Mouse (Mus musculus) embryonic facial prominence, embryonic 15.5 days (tissue): ENCODE measurements at regions not wholly inside any gene's neighbourhood (a gene's known extent, or its start where the extent isn't known, plus 50 kb on each side); places are given as distances from the start of the nearest gene placed in this dataset.

ENCODE experiments used
- ATAC-seq: fragments of 200-750 bp; cut with Nextera tagmentation; 2 replicates; pipeline ENCODE4 v1.8.0; 2017; ENCODE audit warnings: low read depth, moderate TSS enrichment; ENCODE audit not compliant: insufficient number of reproducible peaks, low FRiP score, low TSS enrichment
- H3K27ac ChIP-seq: fragments of 300-500 bp; sonication (generic); replicated peaks from 2 replicates; pipeline ENCODE4 v1.5.1; 2015; ENCODE audit warnings: mild to moderate bottlenecking, inconsistent platforms
- H3K27me3 ChIP-seq: fragments of 300-500 bp; sonication (generic); 2 replicates; pipeline ENCODE4 v1.6.1; 2015; ENCODE audit warnings: inconsistent platforms
- H3K36me3 ChIP-seq: fragments of 300-500 bp; sonication (generic); 2 replicates; pipeline ENCODE4 v1.6.1; 2015; ENCODE audit warnings: mild to moderate bottlenecking, inconsistent platforms
- H3K4me1 ChIP-seq: fragments of 300-500 bp; sonication (generic); 2 replicates; pipeline ENCODE4 v1.6.1; 2015; ENCODE audit warnings: inconsistent platforms
- H3K4me2 ChIP-seq: fragments of 300-500 bp; sonication (generic); replicated peaks from 2 replicates; pipeline ENCODE4 v1.6.1; 2015; ENCODE audit warnings: mild to moderate bottlenecking, inconsistent platforms
- H3K4me3 ChIP-seq: fragments of 300-500 bp; sonication (generic); replicated peaks from 2 replicates; pipeline ENCODE4 v1.5.1; 2015; ENCODE audit warnings: mild to moderate bottlenecking, inconsistent platforms
- H3K9ac ChIP-seq: fragments of 300-500 bp; sonication (generic); 2 replicates; pipeline ENCODE4 v1.6.1; 2015; ENCODE audit warnings: inconsistent platforms
- H3K9me3 ChIP-seq: fragments of 300-500 bp; sonication (generic); replicated peaks from 2 replicates; pipeline ENCODE4 v1.6.1; 2016; ENCODE audit warnings: inconsistent platforms
- WGBS: fragments of 180-500 bp; shearing (Covaris S2); methylation state at CpG from one replicate; pipeline ENCODE4 v1.1.7; 2015; 5-methylcytosine and 5-hydroxymethylcytosine counted together

- Histone ChIP-seq H3K4me1 (no peaks in the 10 kb centered on the region), H3K27me3 (no peaks in the 10 kb centered on the region), H3K4me2 (no peak overlapping the region), H3K27ac (no peak overlapping the region), H3K4me3 (no peak overlapping the region), H3K36me3 (no peaks in the 10 kb centered on the region), H3K9ac (no peak overlapping the region), H3K9me3 (no peaks in the 10 kb centered on the region)
- ATAC-seq = no peak
- 78% methylated on average over 4 of the region's 4 CpGs for WGBS
Measured at GRCm38 (mm10) chr8:86222228-86222627, 358.3 kb downstream of the Abcc12 start.

GRCm38 (mm10) chr8:86214399-86214798 lies 366.1 kb downstream of the Abcc12 start:
- H3K9ac ChIP-seq = no peak overlapping the region
- H3K4me1 ChIP-seq = no peaks in the 10 kb centered on the region
- no peak for ATAC-seq
- H3K4me3 ChIP-seq = no peak overlapping the region
- no peaks in the 10 kb centered on the region for H3K9me3 ChIP-seq
- H3K27ac ChIP-seq = no peak overlapping the region
- no peaks in the 10 kb centered on the region for H3K27me3 ChIP-seq
- WGBS = 92% methylated on average over 8 of the region's 8 CpGs
- H3K36me3 ChIP-seq = no peaks in the 10 kb centered on the region
- H3K4me2 ChIP-seq = no peak overlapping the region

GRCm38 (mm10) chr8:86212461-86212860 lies 368.0 kb downstream of the Abcc12 start:
- 89% methylated on average over 2 of the region's 2 CpGs for WGBS
- no peak overlapping the region for H3K4me2 ChIP-seq
- ATAC-seq = no peak
- H3K9me3 ChIP-seq = no peaks in the 10 kb centered on the region
- H3K27me3 ChIP-seq = no peaks in the 10 kb centered on the region
- H3K4me3 ChIP-seq = no peak overlapping the region
- no peaks in the 10 kb centered on the region for H3K36me3 ChIP-seq
- no peak overlapping the region for H3K9ac ChIP-seq
- no peak overlapping the region for H3K27ac ChIP-seq
- H3K4me1 ChIP-seq = no peaks in the 10 kb centered on the region

DNA sequence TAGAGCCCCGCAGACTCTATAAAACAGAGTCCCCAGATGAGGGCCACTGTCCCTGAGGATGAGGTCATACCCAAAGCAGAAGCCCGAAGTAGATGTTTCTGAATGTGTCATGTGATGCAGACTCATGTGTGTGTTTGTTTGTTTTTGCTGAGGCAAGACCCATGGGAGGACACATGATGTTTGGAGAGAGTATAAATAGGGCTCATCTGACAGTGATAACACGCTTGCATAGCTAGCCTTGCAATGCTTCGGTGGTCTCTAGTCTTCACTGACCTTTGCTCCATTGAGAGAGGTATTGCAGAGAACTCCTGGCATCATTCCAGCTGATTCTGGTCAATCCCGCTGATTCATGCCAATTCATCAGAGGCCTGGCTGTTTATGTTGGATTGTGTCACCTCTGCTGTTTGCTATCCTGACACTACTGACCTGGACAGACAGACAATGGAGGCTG lies 368.1 kb downstream of the Phkb start:
- H3K4me3 ChIP-seq = no peak overlapping the region
- H3K27me3 ChIP-seq = no peaks in the 10 kb centered on the region
- no peak overlapping the region for H3K27ac ChIP-seq
- H3K4me1 ChIP-seq = no peaks in the 10 kb centered on the region
- no peak overlapping the region for H3K4me2 ChIP-seq
- ATAC-seq = no peak
- H3K9ac ChIP-seq = no peak overlapping the region
- H3K36me3 ChIP-seq = no peaks in the 10 kb centered on the region
- no peaks in the 10 kb centered on the region for H3K9me3 ChIP-seq
- 67% methylated on average over 5 of the region's 5 CpGs for WGBS

DNA sequence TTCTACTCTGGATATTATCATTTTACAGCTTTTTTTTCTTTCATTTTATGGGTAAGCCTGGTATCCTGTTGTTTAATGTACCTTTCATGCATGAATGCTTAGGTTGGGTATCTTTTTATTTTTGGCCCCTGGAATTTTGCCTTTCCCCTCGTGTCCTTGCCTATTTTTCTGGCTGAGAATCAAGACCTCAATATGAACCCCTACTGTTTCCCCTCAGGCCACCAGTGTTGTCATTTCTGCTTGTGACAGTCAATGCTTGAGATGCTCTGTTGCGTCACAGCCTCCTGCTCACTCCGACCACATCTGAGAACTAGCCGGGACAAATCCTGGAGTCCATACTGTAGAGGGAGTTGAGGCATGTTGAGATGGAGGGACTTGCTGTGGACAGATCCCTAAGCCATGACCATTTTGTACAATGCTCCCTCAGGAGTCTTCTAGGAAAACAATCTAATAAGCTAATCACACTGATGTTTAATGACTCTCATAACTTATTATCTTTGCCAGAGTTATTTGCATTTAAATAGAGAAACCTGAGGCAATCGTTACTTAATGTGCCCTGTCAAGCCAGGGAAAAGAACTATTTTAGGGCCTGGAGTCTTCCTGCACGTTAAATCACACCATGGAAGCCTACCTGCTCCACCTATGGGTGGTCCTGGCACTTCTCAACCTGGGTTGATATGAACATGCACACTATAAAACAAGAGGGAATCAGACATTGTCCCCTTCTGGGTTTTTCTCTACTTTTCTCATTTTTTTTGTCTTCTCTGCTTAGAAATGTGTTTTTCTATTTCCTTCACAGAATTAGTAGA lies 363.9 kb downstream of the Phkb start:
- WGBS = 48% methylated on average over 6 of the region's 6 CpGs
- Histone ChIP-seq H3K27me3 (no peaks in the 10 kb centered on the region), H3K4me2 (no peak overlapping the region), H3K4me1 (no peaks in the 10 kb centered on the region), H3K36me3 (no peaks in the 10 kb centered on the region), H3K4me3 (no peak overlapping the region), H3K27ac (no peak overlapping the region), H3K9me3 (no peaks in the 10 kb centered on the region), H3K9ac (no peak overlapping the region)
- no peak for ATAC-seq

DNA sequence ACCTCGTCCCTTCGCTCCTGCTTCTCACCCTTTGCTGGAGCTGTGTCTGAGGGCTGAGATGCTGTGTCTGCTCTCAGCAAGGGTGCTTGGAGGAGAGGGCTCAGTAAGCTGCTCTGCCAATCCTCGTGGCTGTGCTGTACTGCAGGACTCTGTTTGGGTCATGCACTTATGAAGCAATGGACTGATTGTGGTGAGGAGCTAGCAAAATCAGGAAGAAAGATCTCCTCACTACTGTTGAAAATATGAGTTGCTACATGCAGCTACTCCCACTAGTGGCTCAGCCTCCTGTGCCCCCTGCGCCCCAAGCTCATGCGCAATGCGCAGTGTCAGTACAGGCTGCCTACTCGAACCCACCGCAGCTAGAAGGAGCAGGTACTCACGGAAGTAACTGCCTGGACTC lies 362.3 kb downstream of the Phkb start:
- no peak for ATAC-seq
- Histone ChIP-seq H3K9me3 (no peaks in the 10 kb centered on the region), H3K4me3 (no peak overlapping the region), H3K4me2 (no peak overlapping the region), H3K27ac (no peak overlapping the region), H3K9ac (no peak overlapping the region), H3K36me3 (no peaks in the 10 kb centered on the region), H3K4me1 (no peaks in the 10 kb centered on the region), H3K27me3 (no peaks in the 10 kb centered on the region)
- WGBS = 68% methylated on average over 9 of the region's 9 CpGs

DNA sequence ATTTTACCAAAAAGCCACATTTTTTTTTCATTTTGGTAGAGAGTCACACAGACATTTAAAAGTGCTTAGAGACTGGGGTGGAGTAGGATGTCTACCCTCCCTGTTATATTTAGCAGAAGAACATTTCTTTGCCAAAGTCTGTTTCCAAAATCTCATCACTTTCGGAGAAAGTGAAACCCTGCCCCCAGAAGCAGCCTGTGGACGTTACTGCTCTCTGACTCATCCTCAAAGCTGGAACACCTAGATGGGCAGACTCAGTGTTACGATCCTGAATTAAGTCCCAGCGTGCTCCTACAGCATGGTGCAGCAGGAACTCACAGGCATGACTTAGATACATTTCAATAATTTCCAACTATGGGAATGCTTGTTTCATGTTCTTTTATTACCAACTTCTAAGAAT lies 361.1 kb downstream of the Phkb start:
- H3K27ac ChIP-seq = no peak overlapping the region
- H3K9me3 ChIP-seq = no peaks in the 10 kb centered on the region
- WGBS = 60% methylated on average over 4 of the region's 4 CpGs
- H3K9ac ChIP-seq = no peak overlapping the region
- H3K4me1 ChIP-seq = no peaks in the 10 kb centered on the region
- H3K4me3 ChIP-seq = no peak overlapping the region
- H3K27me3 ChIP-seq = no peaks in the 10 kb centered on the region
- no peak overlapping the region for H3K4me2 ChIP-seq
- H3K36me3 ChIP-seq = no peaks in the 10 kb centered on the region
- no peak for ATAC-seq

DNA sequence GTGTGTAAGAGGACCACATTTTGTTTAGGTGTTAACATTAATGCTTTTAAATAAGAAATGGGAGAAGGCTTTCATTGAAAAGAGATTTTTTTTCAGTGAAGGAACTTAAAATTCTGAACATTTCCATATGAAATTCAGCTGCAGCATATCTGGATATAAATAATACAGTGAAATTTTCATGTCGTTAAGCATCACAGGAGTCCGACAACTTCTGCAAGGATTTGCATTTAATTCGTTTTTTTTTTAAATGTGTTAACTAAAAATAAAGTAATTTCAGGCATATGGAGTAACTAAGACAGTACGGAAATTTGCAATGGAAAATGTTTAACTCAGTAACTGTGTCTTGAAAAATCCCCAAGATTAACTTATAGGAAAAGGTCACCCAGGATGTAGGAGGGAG lies 351.5 kb downstream of the Phkb start:
- Histone ChIP-seq H3K4me1 (no peaks in the 10 kb centered on the region), H3K36me3 (no peaks in the 10 kb centered on the region), H3K27me3 (no peaks in the 10 kb centered on the region), H3K9me3 (no peaks in the 10 kb centered on the region), H3K27ac (no peak overlapping the region), H3K4me2 (no peak overlapping the region), H3K9ac (no peak overlapping the region), H3K4me3 (no peak overlapping the region)
- no peak for ATAC-seq
- 70% methylated on average over 4 of the region's 4 CpGs for WGBS

DNA sequence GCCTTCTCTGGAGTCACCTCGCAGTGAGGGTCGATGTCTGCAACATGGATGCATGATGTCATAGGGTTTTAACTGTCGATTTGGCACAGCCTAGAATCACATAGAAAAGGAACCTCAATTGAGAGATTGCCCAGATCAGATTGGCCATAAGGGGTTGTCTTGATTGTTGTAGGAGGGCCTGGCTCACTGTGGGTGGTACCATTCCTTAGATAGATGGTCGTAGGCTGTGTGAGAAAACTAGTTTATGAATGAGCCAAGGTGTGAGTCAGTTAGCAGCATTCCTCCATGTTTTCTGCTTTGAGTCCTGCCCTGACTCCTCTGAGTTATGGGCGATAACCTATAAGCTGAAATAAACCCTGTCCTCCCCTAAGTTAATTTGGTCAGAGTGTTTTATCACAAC lies 343.9 kb downstream of the Phkb start:
- H3K4me3 ChIP-seq = no peak overlapping the region
- no peaks in the 10 kb centered on the region for H3K27me3 ChIP-seq
- no peaks in the 10 kb centered on the region for H3K36me3 ChIP-seq
- H3K4me1 ChIP-seq = no peaks in the 10 kb centered on the region
- H3K4me2 ChIP-seq = no peak overlapping the region
- ATAC-seq = no peak
- WGBS = 81% methylated on average over 5 of the region's 5 CpGs
- no peak overlapping the region for H3K27ac ChIP-seq
- H3K9ac ChIP-seq = no peak overlapping the region
- no peaks in the 10 kb centered on the region for H3K9me3 ChIP-seq

- H3K4me1 ChIP-seq = no peaks in the 10 kb centered on the region
- H3K9me3 ChIP-seq = no peaks in the 10 kb centered on the region
- H3K4me2 ChIP-seq = no peak overlapping the region
- no peak overlapping the region for H3K27ac ChIP-seq
- ATAC-seq = no peak
- H3K36me3 ChIP-seq = no peaks in the 10 kb centered on the region
- H3K27me3 ChIP-seq = no peaks in the 10 kb centered on the region
- H3K9ac ChIP-seq = no peak overlapping the region
- H3K4me3 ChIP-seq = no peak overlapping the region
- WGBS = 68% methylated on average over 3 of the region's 3 CpGs
Measured at GRCm38 (mm10) chr8:86180793-86181192, 340.0 kb downstream of the Phkb start.

DNA sequence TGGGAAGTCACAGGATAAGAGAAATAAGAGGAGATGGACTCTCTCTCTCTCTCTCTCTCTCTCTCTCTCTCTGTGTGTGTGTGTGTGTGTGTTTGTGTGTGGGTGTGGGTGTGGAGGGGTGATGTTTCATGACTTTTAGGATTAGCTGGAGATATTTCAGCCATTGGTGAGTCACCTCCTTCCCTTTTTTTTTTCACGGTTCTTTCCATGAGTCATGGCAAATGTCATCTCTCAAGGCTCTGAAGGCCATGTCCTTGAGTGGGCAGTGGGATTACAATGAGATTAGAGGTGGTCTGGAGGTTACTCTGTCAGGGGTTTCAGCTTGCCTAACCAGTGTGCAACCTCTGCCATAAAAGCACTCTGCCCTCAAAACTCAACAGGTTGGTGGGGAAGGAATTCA lies 329.3 kb downstream of the Phkb start:
- H3K9ac ChIP-seq = no peak overlapping the region
- no peak for ATAC-seq
- H3K27ac ChIP-seq = no peak overlapping the region
- WGBS = 53% methylated on average over 1 of the region's 1 CpGs
- H3K27me3 ChIP-seq = no peaks in the 10 kb centered on the region
- no peaks in the 10 kb centered on the region for H3K9me3 ChIP-seq
- no peak overlapping the region for H3K4me2 ChIP-seq
- no peak overlapping the region for H3K4me3 ChIP-seq
- H3K36me3 ChIP-seq = no peaks in the 10 kb centered on the region
- H3K4me1 ChIP-seq = no peaks in the 10 kb centered on the region

GRCm38 (mm10) chr8:86164818-86165217 lies 324.1 kb downstream of the Phkb start:
- Histone ChIP-seq H3K36me3 (no peaks in the 10 kb centered on the region), H3K9me3 (no peaks in the 10 kb centered on the region), H3K4me1 (no peaks in the 10 kb centered on the region), H3K27me3 (no peaks in the 10 kb centered on the region), H3K4me3 (no peak overlapping the region), H3K27ac (no peak overlapping the region), H3K9ac (no peak overlapping the region), H3K4me2 (no peak overlapping the region)
- 79% methylated on average over 2 of the region's 2 CpGs for WGBS
- no peak for ATAC-seq
